Mouse (Mus musculus): ENCODE measurements around the gene Gm19345. TPM values are rescaled to one million over a fixed set of nuclear protein-coding genes. Genes with fewer than 3 reads are reported as not detected.

Gene Gm19345
- polyA plus RNA-seq, 1 experiment: not detected

GRCm38 (mm10) chr7:19815296-19816223, 36.2 kb upstream of the Gm19345 start:
- Histone ChIP-seq H3K4me3 (replicated peaks; ENCODE audit: control insufficient read depth, low read depth, low read length) (peak overlapping the region; percentile 56), H3K27ac (ENCODE audit: control insufficient read depth, insufficient read depth, low read depth, low read length, poor library complexity) (peak overlapping the region; percentile 90), H3K4me1 (ENCODE audit: control insufficient read depth, insufficient read depth, low read length) (peaks cover 4% of the 10 kb centered on the region)
- WGBS: 32% methylated on average over 17 of the region's 17 CpGs
- no peak for TF ChIP-seq POLR2A (IDR thresholded peaks at IDR 0.05; ENCODE audit: borderline replicate concordance, control insufficient read depth, low read depth, low read length)
- TF ChIP-seq CTCF (IDR thresholded peaks at IDR 0.05; ENCODE audit: control insufficient read depth, insufficient read depth, low read length): no peak

- H3K4me3 ChIP-seq (replicated peaks; ENCODE audit: control insufficient read depth, low read depth, low read length): peak overlapping the region; percentile 63
- peak overlapping the region; percentile 90 for H3K27ac ChIP-seq (ENCODE audit: control insufficient read depth, insufficient read depth, low read depth, low read length, poor library complexity)
- TF ChIP-seq POLR2A (IDR thresholded peaks at IDR 0.05; ENCODE audit: borderline replicate concordance, control insufficient read depth, low read depth, low read length) (0 out of 2 replicates have a peak, but pooled peaks have one; percentile 28), CTCF (IDR thresholded peaks at IDR 0.05; ENCODE audit: control insufficient read depth, insufficient read depth, low read length) (no peak)
- WGBS: 1% methylated on average over 28 of the region's 28 CpGs
- peaks cover 4% of the 10 kb centered on the region for H3K4me1 ChIP-seq (ENCODE audit: control insufficient read depth, insufficient read depth, low read length)
Observed at GRCm38 (mm10) chr7:19816224-19816771, 35.5 kb upstream of the Gm19345 start.

- WGBS: 7% methylated on average over 15 of the region's 15 CpGs
- Histone ChIP-seq H3K27ac (ENCODE audit: control insufficient read depth, insufficient read depth, low read depth, low read length, poor library complexity) (peak overlapping the region; percentile 79), H3K4me1 (ENCODE audit: control insufficient read depth, insufficient read depth, low read length) (peaks cover 4% of the 10 kb centered on the region), H3K4me3 (replicated peaks; ENCODE audit: control insufficient read depth, low read depth, low read length) (peak overlapping the region; percentile 63)
- peak; percentile 42; the same call in 1 of the 2 replicates for TF ChIP-seq POLR2A (IDR thresholded peaks at IDR 0.05; ENCODE audit: borderline replicate concordance, control insufficient read depth, low read depth, low read length)
- no peak for TF ChIP-seq CTCF (IDR thresholded peaks at IDR 0.05; ENCODE audit: control insufficient read depth, insufficient read depth, low read length)
Observed at GRCm38 (mm10) chr7:19817382-19818105, 34.3 kb upstream of the Gm19345 start.

- Histone ChIP-seq H3K27ac (ENCODE audit: control insufficient read depth, insufficient read depth, low read depth, low read length, poor library complexity) (peak overlapping the region; percentile 79; the same call in 1 of the 2 replicates), H3K4me3 (replicated peaks; ENCODE audit: control insufficient read depth, low read depth, low read length) (no peak overlapping the region), H3K4me1 (ENCODE audit: control insufficient read depth, insufficient read depth, low read length) (peaks cover 4% of the 10 kb centered on the region)
- whole genome bisulfite sequencing: 74% methylated on average over 5 of the region's 5 CpGs
- TF ChIP-seq CTCF (IDR thresholded peaks at IDR 0.05; ENCODE audit: control insufficient read depth, insufficient read depth, low read length): no peak
- TF ChIP-seq POLR2A (IDR thresholded peaks at IDR 0.05; ENCODE audit: borderline replicate concordance, control insufficient read depth, low read depth, low read length): no peak
Observed at GRCm38 (mm10) chr7:19818440-19818839, 33.4 kb upstream of the Gm19345 start.

- 78% methylated on average over 7 of the region's 7 CpGs for WGBS
- Histone ChIP-seq H3K27ac (ENCODE audit: control insufficient read depth, insufficient read depth, low read depth, low read length, poor library complexity) (no peak overlapping the region), H3K4me1 (ENCODE audit: control insufficient read depth, insufficient read depth, low read length) (peaks cover 4% of the 10 kb centered on the region), H3K4me3 (replicated peaks; ENCODE audit: control insufficient read depth, low read depth, low read length) (no peak overlapping the region)
- TF ChIP-seq POLR2A (IDR thresholded peaks at IDR 0.05; ENCODE audit: borderline replicate concordance, control insufficient read depth, low read depth, low read length) (no peak), CTCF (IDR thresholded peaks at IDR 0.05; ENCODE audit: control insufficient read depth, insufficient read depth, low read length) (no peak)
Observed at GRCm38 (mm10) chr7:19818875-19819274, 32.9 kb upstream of the Gm19345 start.

- Histone ChIP-seq H3K4me3 (replicated peaks; ENCODE audit: control insufficient read depth, low read depth, low read length) (no peak overlapping the region), H3K4me1 (ENCODE audit: control insufficient read depth, insufficient read depth, low read length) (peaks cover 2% of the 10 kb centered on the region), H3K27ac (ENCODE audit: control insufficient read depth, insufficient read depth, low read depth, low read length, poor library complexity) (no peak overlapping the region)
- WGBS: 63% methylated on average over 3 of the region's 3 CpGs
- TF ChIP-seq POLR2A (IDR thresholded peaks at IDR 0.05; ENCODE audit: borderline replicate concordance, control insufficient read depth, low read depth, low read length): no peak
- TF ChIP-seq CTCF (IDR thresholded peaks at IDR 0.05; ENCODE audit: control insufficient read depth, insufficient read depth, low read length): peak; percentile 27; the same call in 1 of the 2 replicates
Observed at GRCm38 (mm10) chr7:19820347-19821048, 31.3 kb upstream of the Gm19345 start.

GRCm38 (mm10) chr7:19821633-19822032, 30.2 kb upstream of the Gm19345 start:
- TF ChIP-seq POLR2A (IDR thresholded peaks at IDR 0.05; ENCODE audit: borderline replicate concordance, control insufficient read depth, low read depth, low read length) (no peak), CTCF (IDR thresholded peaks at IDR 0.05; ENCODE audit: control insufficient read depth, insufficient read depth, low read length) (no peak)
- Histone ChIP-seq H3K4me1 (ENCODE audit: control insufficient read depth, insufficient read depth, low read length) (peaks cover 2% of the 10 kb centered on the region), H3K4me3 (replicated peaks; ENCODE audit: control insufficient read depth, low read depth, low read length) (peak overlapping the region; percentile 17), H3K27ac (ENCODE audit: control insufficient read depth, insufficient read depth, low read depth, low read length, poor library complexity) (no peak overlapping the region)
- 78% methylated on average over 7 of the region's 7 CpGs for WGBS

Data from bone marrow, adult 2 months (tissue).